Mouse (Mus musculus) midbrain, postnatal 0 days (tissue): ENCODE measurements at regions not wholly inside any gene's neighbourhood (a gene's known extent, or its start where the extent isn't known, plus 50 kb on each side); places are given as distances from the start of the nearest gene placed in this dataset.

Experiments used
- ATAC-seq: fragments of 200-750 bp; cut with Nextera tagmentation; 2 replicates; pipeline ENCODE4 v1.8.0; 2017; ENCODE audit warnings: moderate number of reproducible peaks, mild to moderate bottlenecking, moderate TSS enrichment, moderate library complexity; ENCODE audit not compliant: low FRiP score
- DNase-seq: peaks from one replicate; pipeline ENCODE4 v3.0.0-alpha.2; 2015; ENCODE audit warnings: low spot score
- H3K27ac ChIP-seq: fragments of 300-500 bp; sonication (generic); 2 replicates; pipeline ENCODE4 v1.5.1; 2014; ENCODE audit warnings: low read depth, mild to moderate bottlenecking, low read length, mixed read lengths
- H3K27me3 ChIP-seq: fragments of 300-500 bp; sonication (generic); 2 replicates; pipeline ENCODE4 v1.6.1; 2014; ENCODE audit warnings: low read length, control low read depth, mixed read lengths; ENCODE audit not compliant: insufficient read depth
- H3K36me3 ChIP-seq: fragments of 300-500 bp; sonication (generic); 2 replicates; pipeline ENCODE4 v1.6.1; 2014; ENCODE audit warnings: low read length, control low read depth, mixed read lengths; ENCODE audit not compliant: insufficient read depth
- H3K4me1 ChIP-seq: fragments of 300-500 bp; sonication (generic); 2 replicates; pipeline ENCODE4 v1.6.1; 2014; ENCODE audit warnings: mild to moderate bottlenecking, control low read depth, antibody characterized with exemption, low read length, mixed read lengths; ENCODE audit not compliant: insufficient read depth
- H3K4me2 ChIP-seq: fragments of 300-500 bp; sonication (generic); 2 replicates; pipeline ENCODE4 v1.6.1; 2014; ENCODE audit warnings: low read depth, mild to moderate bottlenecking, low read length, mixed read lengths; ENCODE audit not compliant: poor library complexity, severe bottlenecking
- H3K4me3 ChIP-seq: fragments of 300-500 bp; sonication (generic); 2 replicates; pipeline ENCODE4 v1.5.1; 2014; ENCODE audit warnings: low read depth, mild to moderate bottlenecking, low read length, moderate library complexity
- H3K9ac ChIP-seq: fragments of 300-500 bp; sonication (generic); replicated peaks from 2 replicates; pipeline ENCODE4 v1.6.1; 2014; ENCODE audit warnings: mild to moderate bottlenecking, low read length, moderate library complexity, mixed read lengths; ENCODE audit not compliant: poor library complexity, severe bottlenecking
- H3K9me3 ChIP-seq: fragments of 300-500 bp; sonication (generic); 2 replicates; pipeline ENCODE4 v1.6.1; 2016; ENCODE audit warnings: low read length, control low read depth
- CTCF ChIP-seq: IDR thresholded peaks from 2 replicates; pipeline ENCODE4 v1.5.1; 2016; ENCODE audit warnings: antibody characterized with exemption, mild to moderate bottlenecking
- WGBS: fragments of 180-500 bp; shearing (Covaris S2); extraction: QIAGEN DNeasy Blood & Tissue Kit; methylation state at CpG from one replicate; pipeline ENCODE4 v1.1.7; 2014; 5-methylcytosine and 5-hydroxymethylcytosine counted together

GRCm38 (mm10) chr9:120835621-120836020 lies 93.4 kb upstream of the Ctnnb1 start:
- H3K9ac ChIP-seq, result no peak overlapping the region
- no peak overlapping the region for H3K27ac ChIP-seq
- no peak for ATAC-seq
- no peaks in the 10 kb centered on the region for H3K27me3 ChIP-seq
- DNase-seq, result no peak
- H3K4me3 ChIP-seq, result no peak overlapping the region
- H3K4me1 ChIP-seq, result no peaks in the 10 kb centered on the region
- 87% methylated on average over 4 of the region's 4 CpGs for WGBS
- TF ChIP-seq CTCF, result no peak
- no peaks in the 10 kb centered on the region for H3K36me3 ChIP-seq
- H3K4me2 ChIP-seq, result no peak overlapping the region
- no peaks in the 10 kb centered on the region for H3K9me3 ChIP-seq

GRCm38 (mm10) chr9:120837431-120838150 lies 91.4 kb upstream of the Ctnnb1 start:
- H3K36me3 ChIP-seq, result no peaks in the 10 kb centered on the region
- H3K27ac ChIP-seq, result no peak overlapping the region
- H3K9me3 ChIP-seq, result no peaks in the 10 kb centered on the region
- no peak overlapping the region for H3K9ac ChIP-seq
- H3K4me3 ChIP-seq, result no peak overlapping the region
- H3K4me2 ChIP-seq, result no peak overlapping the region
- H3K4me1 ChIP-seq, result no peaks in the 10 kb centered on the region
- WGBS, result 91% methylated on average over 8 of the region's 8 CpGs
- DNase-seq (no peak), ATAC-seq (no peak)
- no peak for TF ChIP-seq CTCF
- H3K27me3 ChIP-seq, result no peaks in the 10 kb centered on the region

- H3K36me3 ChIP-seq, result no peaks in the 10 kb centered on the region
- no peaks in the 10 kb centered on the region for H3K27me3 ChIP-seq
- no peak overlapping the region for H3K4me3 ChIP-seq
- ATAC-seq (no peak), DNase-seq (no peak)
- H3K9me3 ChIP-seq, result no peaks in the 10 kb centered on the region
- H3K4me1 ChIP-seq, result no peaks in the 10 kb centered on the region
- no peak for TF ChIP-seq CTCF
- no peak overlapping the region for H3K9ac ChIP-seq
- no peak overlapping the region for H3K27ac ChIP-seq
- no peak overlapping the region for H3K4me2 ChIP-seq
- WGBS, result 73% methylated on average over 8 of the region's 8 CpGs
Observed at GRCm38 (mm10) chr9:120843753-120844152, 85.3 kb upstream of the Ctnnb1 start.

GRCm38 (mm10) chr9:120845538-120845937 lies 83.5 kb upstream of the Ctnnb1 start:
- Histone ChIP-seq H3K27ac (no peak overlapping the region), H3K4me1 (0 out of 2 replicates have a peak, but pooled peaks cover 3% of the 10 kb centered on the region), H3K9me3 (no peaks in the 10 kb centered on the region), H3K36me3 (no peaks in the 10 kb centered on the region), H3K9ac (no peak overlapping the region), H3K27me3 (no peaks in the 10 kb centered on the region), H3K4me3 (no peak overlapping the region), H3K4me2 (no peak overlapping the region)
- 73% methylated on average over 10 of the region's 10 CpGs for WGBS
- ATAC-seq (no peak), DNase-seq (no peak)
- TF ChIP-seq CTCF, result no peak

GRCm38 (mm10) chr9:120847649-120848048 lies 81.4 kb upstream of the Ctnnb1 start:
- Histone ChIP-seq H3K9me3 (no peaks in the 10 kb centered on the region), H3K36me3 (no peaks in the 10 kb centered on the region), H3K4me1 (peaks cover 5% of the 10 kb centered on the region; the same call in 1 of the 2 replicates), H3K9ac (no peak overlapping the region), H3K27ac (no peak overlapping the region), H3K4me3 (no peak overlapping the region), H3K27me3 (no peaks in the 10 kb centered on the region), H3K4me2 (no peak overlapping the region)
- DNase-seq (no peak), ATAC-seq (no peak)
- TF ChIP-seq CTCF, result no peak
- 90% methylated on average over 5 of the region's 5 CpGs for WGBS

GRCm38 (mm10) chr9:120848962-120849361 lies 80.1 kb upstream of the Ctnnb1 start:
- Histone ChIP-seq H3K4me2 (no peak overlapping the region), H3K36me3 (no peaks in the 10 kb centered on the region), H3K27ac (no peak overlapping the region), H3K4me3 (no peak overlapping the region), H3K9me3 (no peaks in the 10 kb centered on the region), H3K4me1 (peaks cover 9% of the 10 kb centered on the region; the same call in 1 of the 2 replicates), H3K9ac (no peak overlapping the region), H3K27me3 (no peaks in the 10 kb centered on the region)
- ATAC-seq, result no peak
- no peak for TF ChIP-seq CTCF
- no peak for DNase-seq
- WGBS, result 73% methylated on average over 2 of the region's 2 CpGs
